Mouse (Mus musculus): ENCODE results near the gene Fmo5.

DNA sequence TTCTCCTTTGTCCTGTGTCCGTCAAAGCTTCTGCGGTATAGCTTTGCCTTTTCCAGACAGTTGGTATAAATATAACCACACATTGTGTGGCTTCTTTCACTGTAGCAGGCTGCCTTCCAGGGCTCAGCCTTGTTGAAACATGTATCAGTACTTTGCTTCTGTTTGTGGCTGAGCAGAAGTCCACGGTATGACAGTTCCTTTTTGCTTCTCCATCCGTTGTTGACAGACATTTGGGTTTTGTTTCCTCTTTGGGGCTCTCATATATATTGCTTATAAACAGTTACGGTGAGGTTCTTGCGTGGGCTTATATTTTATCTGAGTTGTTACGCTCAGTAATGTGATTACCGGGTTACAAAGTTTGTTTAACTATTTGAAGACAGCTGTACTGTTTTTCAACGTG lies 36.9 kb downstream of the Fmo5 start:
- no peak for TF ChIP-seq CTCF (IDR thresholded peaks at IDR 0.05; ENCODE audit: low read depth)
- TF ChIP-seq EP300 (optimal IDR thresholded peaks at IDR 0.05): no peak

Data from stomach, postnatal 0 days (tissue).